Mouse (Mus musculus) cerebellum, postnatal 36 days (tissue): ENCODE results near the gene Gm14190.
"Not testable (repeated sequence)": the region's sequence is repeated elsewhere in the genome, so short reads cannot be mapped to it uniquely, and the experiment has no call there.

Source experiments
- DNase-seq, 2 experiments: peaks; one replicate each; pipeline ENCODE4 v3.0.0; 2021 to 2022; ENCODE audit warnings: mixed read lengths in 2 of 2

Gene Gm14190

GRCm38 (mm10) chr11:99690463-99690862, at the start of gene Gm14190:
Gene Gm14190 (minus strand): TSS chr11:99690740.
- DNase-seq, result no peak

DNA sequence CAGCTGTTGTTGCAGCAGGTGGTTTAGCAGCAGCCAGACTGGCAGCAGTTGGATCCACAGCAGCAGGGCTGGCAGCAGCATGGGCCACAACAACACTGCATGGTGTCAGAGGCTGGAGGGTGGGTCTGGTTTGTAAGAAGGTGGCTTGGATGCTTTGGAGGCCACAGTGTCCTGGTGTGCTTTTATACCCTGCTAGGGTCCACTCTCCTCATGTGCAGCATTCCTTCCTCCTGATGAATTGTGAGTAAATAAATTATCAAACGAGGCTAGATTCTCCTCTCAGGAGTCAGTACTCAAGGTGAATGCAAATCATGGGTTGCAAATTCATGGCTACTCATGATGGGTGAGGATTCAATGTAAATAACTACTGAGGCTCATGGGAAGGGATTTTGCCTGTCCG, 43.6 kb upstream of the Gm14190 start, which contains the start of gene Gm14180:
Gene Gm14180, minus strand, starts transcription at position 101 of the 400 bp plus-strand sequence.
- DNase-seq, result no peak

GRCm38 (mm10) chr11:99724061-99724460, 33.5 kb upstream of the Gm14190 start:
- peak; percentile 3 to 14 for DNase-seq

DNA sequence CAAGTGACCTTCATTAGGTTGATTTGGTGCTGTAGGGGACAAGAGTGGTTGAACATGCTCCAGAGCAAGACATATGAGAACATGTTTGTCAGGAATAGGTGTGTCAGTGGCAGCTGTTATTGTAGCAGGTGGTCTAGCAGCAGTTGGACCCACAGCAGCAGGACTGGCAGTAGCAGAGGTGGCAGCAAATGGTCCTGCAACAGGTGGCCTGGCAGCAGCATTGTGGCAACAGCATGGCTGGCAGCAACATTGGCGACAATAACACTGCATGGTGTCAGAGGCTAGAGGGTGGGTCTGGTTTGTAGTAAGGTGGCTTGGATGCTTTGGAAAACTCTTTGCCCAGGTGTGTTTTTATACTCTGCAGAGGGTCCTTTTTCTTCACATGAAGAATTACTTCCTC, 28.2 kb upstream of the Gm14190 start:
- DNase-seq, result no peak

DNA sequence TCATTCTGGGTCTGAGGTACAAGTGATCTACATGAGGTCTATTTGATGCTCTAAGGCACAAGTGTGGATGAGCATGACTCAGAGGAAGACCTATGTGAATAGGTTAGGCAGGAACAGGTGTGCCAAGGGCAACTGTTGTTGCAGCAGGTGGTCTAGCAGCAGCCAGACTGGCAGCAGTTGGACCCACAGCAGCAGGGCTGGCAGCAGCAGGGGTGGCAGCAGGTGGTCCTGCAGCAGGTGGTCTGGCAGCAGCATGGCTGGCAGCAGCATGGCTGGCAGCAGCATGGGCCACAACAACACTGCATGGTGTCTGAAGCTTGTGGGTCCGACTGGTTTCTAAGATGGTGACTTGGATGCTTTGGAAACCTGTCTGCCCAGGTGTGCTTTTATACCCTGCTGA, 5.3 kb downstream of the Gm14190 start:
- not testable (repeated sequence) for DNase-seq

- DNase-seq, result no peak
Measured at GRCm38 (mm10) chr11:99683481-99683880, 7.1 kb downstream of the Gm14190 start.

GRCm38 (mm10) chr11:99665860-99666259, 24.7 kb downstream of the Gm14190 start, which contains the start of gene Krtap4-6:
Gene Krtap4-6 (minus strand): TSS chr11:99665960.
- no peak for DNase-seq

DNA sequence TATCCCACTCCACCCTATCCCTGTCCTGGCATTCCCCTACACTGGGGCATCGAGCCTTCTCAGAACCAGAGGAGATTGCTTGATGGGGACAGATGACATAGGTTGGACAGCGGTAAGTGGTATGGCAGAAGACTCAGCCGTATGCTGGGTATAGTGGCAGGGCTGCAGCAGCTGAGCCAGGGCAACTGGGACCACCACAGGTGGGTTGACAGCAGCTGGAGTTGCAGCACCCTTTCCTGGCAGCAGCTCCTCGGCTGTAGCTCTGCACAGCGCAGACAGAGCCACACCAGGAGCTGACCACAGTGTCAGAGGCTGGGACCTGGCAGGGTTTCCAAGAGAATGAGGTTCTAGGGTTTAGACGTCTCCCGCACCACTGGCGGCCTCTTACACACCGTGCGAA, 27.7 kb downstream of the Gm14190 start:
- DNase-seq, result no peak

- DNase-seq, result no peak
Measured at GRCm38 (mm10) chr11:99659256-99659655, 31.3 kb downstream of the Gm14190 start.

DNA sequence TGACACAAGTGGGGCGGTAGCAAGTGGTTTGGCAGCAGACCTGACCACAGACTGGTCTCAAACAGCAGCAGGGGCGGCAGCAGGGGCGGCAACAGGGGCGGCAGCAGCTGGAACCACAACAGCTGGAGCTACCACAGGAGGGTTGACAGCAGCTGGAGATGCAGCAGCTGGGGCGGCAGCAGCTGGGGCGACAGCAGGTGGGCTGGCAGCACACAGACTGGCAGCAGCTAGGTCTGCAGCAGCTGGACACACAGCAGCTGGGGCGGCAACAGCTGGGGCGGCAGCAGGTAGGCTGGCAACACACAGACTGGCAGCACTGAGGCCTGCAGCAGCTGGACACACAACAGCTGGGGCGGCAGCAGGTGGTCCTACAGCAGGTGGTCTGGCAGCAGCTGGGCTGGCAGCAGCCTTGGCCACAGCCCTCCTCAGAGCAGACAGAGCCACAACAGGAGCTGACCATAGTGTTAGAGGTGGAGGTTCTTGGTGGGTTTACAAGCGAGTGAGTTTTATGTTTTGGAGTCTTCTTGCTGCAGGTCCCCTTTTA, 32.0 kb downstream of the Gm14190 start, which contains the start of gene Gm11563:
Gene Gm11563, minus strand, starts transcription at position 494 of the 544 bp plus-strand sequence.
- not testable (repeated sequence) for DNase-seq

- no peak for DNase-seq
Measured at GRCm38 (mm10) chr11:99657051-99657450, 33.5 kb downstream of the Gm14190 start.

GRCm38 (mm10) chr11:99650136-99650535, 40.4 kb downstream of the Gm14190 start, which contains the start of gene Gm11555:
Gene Gm11555 (minus strand): TSS chr11:99650236.
- DNase-seq, result no peak

DNA sequence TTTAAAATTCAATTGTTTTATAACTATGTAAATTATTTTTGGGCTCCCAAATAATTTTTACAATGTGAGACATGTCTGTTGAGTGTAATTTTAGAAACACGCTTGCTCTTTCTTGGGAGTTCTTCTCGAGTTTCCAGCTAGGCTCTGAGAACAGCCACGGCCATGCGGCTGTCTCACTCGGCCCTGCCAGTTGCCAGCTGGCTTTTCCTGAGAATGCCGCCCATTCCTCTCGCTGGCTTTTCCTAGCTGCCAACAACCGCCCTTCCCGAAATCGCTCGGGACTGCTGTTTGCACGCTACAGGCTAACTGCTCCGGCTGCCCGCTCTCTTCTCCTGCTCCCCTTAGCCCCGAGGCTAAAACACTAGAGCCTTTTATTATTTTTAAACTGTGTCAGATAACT, 44.1 kb downstream of the Gm14190 start:
- DNase-seq, result no peak

GRCm38 (mm10) chr11:99644351-99644750, 46.2 kb downstream of the Gm14190 start:
- no peak for DNase-seq

DNA sequence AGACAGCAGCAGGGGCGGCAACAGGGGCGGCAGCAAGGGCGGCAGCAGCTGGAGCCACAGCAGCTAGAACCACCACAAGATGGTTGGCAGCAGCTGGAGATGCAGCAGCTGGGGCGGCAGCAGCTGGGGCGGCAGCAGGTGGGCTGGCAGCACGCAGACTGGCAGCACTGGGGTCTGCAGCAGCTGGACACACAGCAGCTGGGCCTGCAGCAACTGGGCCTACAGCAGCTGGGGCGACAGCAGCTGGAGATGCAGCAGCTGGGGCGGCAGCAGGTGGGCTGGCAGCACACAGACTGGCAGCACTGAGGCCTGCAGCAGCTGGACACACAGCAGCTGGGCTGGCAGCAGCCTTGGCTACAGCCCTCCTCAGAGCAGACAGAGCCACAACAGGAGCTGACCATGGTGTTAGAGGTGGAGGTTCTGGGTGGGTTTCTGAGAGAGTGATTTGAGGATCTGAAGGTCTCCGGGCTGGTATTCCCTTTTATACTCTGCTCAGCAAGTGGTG, 46.9 kb downstream of the Gm14190 start, which contains the start of gene Krtap4-7:
Gene Krtap4-7, minus strand, starts transcription at position 455 of the 505 bp plus-strand sequence.
- DNase-seq, result not testable (repeated sequence)

GRCm38 (mm10) chr11:99640926-99641325, 49.6 kb downstream of the Gm14190 start:
- DNase-seq, result no peak
